Mouse (Mus musculus) brain, embryonic 14.5 days (tissue): ENCODE measurements around the gene Ccnf. TPM values are rescaled to one million over a fixed set of nuclear protein-coding genes. Genes with fewer than 3 reads are reported as not detected.
A peak's percentile ranks its signal among the peaks of the same experiment; 100 is the strongest.

Source experiments
- DNase-seq: peaks from one replicate; pipeline ENCODE4 v3.0.0-alpha.2; 2011; ENCODE audit warnings: low read depth
- CTCF ChIP-seq: fragments of 200-500 bp; IDR thresholded peaks from 2 replicates; pipeline ENCODE4 v1.5.1; 2012; ENCODE audit warnings: inconsistent platforms, mild to moderate bottlenecking, moderate library complexity, borderline replicate concordance; ENCODE audit not compliant: insufficient read depth, insufficient read length; ENCODE audit errors: extremely low read depth
- POLR2A ChIP-seq: fragments of 200-500 bp; IDR thresholded peaks from 2 replicates; pipeline ENCODE4 v1.6.1; 2012; ENCODE audit warnings: mild to moderate bottlenecking, inconsistent platforms, borderline replicate concordance; ENCODE audit not compliant: poor library complexity, insufficient read depth, insufficient read length, severe bottlenecking; ENCODE audit errors: extremely low read depth
- polyA plus RNA-seq: library from polyadenylated mRNA; depleted of rRNA; stranded (reverse); fragments of >200 nt; gene quantifications from 2 replicates; pipeline ENCODE4 v1.2.3, GENCODE M21; 2012

The Ccnf gene
- polyA plus RNA-seq, 1 experiment: 16.2 TPM

GRCm38 (mm10) chr17:24220435-24221411 lies 30.6 kb downstream of the Ccnf start, which contains the start of gene Tedc2:
Gene Tedc2 (minus strand): TSS chr17:24220851.
- DNase-seq: peak; percentile 98
- no peak for TF ChIP-seq CTCF
- TF ChIP-seq POLR2A: peak; percentile 42; the same call in 1 of the 2 replicates

GRCm38 (mm10) chr17:24216836-24217235 lies 34.4 kb downstream of the Ccnf start:
- no peak for TF ChIP-seq CTCF
- no peak for DNase-seq

GRCm38 (mm10) chr17:24213186-24213585 lies 38.1 kb downstream of the Ccnf start:
- no peak for TF ChIP-seq CTCF
- TF ChIP-seq POLR2A: no peak
- no peak for DNase-seq

- no peak for TF ChIP-seq POLR2A
- DNase-seq: no peak
Measured at GRCm38 (mm10) chr17:24212441-24213018, 38.8 kb downstream of the Ccnf start.

- DNase-seq: peak; percentile 92
- TF ChIP-seq CTCF: peak; percentile 36; the same call in 1 of the 2 replicates
- no peak for TF ChIP-seq POLR2A
Measured at GRCm38 (mm10) chr17:24211631-24212440, 39.4 kb downstream of the Ccnf start.

- no peak for DNase-seq
- TF ChIP-seq POLR2A: no peak
- no peak for TF ChIP-seq CTCF
Measured at GRCm38 (mm10) chr17:24210591-24210990, 40.7 kb downstream of the Ccnf start.

GRCm38 (mm10) chr17:24209916-24210240 lies 41.4 kb downstream of the Ccnf start:
- DNase-seq: no peak
- TF ChIP-seq POLR2A (no peak), CTCF (no peak)

- DNase-seq: peak; percentile 91
- TF ChIP-seq POLR2A: no peak
- TF ChIP-seq CTCF: no peak
Measured at GRCm38 (mm10) chr17:24209043-24209915, 42.0 kb downstream of the Ccnf start, which contains the start of gene Ntn3. Gene Ntn3 (minus strand): TSS chr17:24209531.

- peak; percentile 44 for DNase-seq
- TF ChIP-seq POLR2A (0 out of 2 replicates have a peak, but pooled peaks have one; percentile 3), CTCF (no peak)
Measured at GRCm38 (mm10) chr17:24208641-24209042, 42.6 kb downstream of the Ccnf start.
